Mouse (Mus musculus): ENCODE data around the gene Gm5426. TPM values are rescaled to one million over a fixed set of nuclear protein-coding genes. Genes with fewer than 3 reads are reported as not detected.
"Not testable (repeated sequence)": the region's sequence is repeated elsewhere in the genome, so short reads cannot be mapped to it uniquely, and the experiment has no call there.

Gene Gm5426
- polyA plus RNA-seq (2012; ENCODE audit: insufficient read depth, low replicate concordance): not detected in 2 replicates

- H3K36me3 ChIP-seq (replicated peaks; ENCODE audit: low read length); H3K9me3 ChIP-seq; H3K27me3 ChIP-seq (replicated peaks); H3K4me3 ChIP-seq (replicated peaks): not testable (repeated sequence)
- peaks cover 42% of the 10 kb centered on the region for H3K4me1 ChIP-seq
Observed at GRCm38 (mm10) chr10:96136451-96136850, at the start of gene Gm5426. TSS of gene Gm5426 (plus strand) at chr10:96136603.

DNA sequence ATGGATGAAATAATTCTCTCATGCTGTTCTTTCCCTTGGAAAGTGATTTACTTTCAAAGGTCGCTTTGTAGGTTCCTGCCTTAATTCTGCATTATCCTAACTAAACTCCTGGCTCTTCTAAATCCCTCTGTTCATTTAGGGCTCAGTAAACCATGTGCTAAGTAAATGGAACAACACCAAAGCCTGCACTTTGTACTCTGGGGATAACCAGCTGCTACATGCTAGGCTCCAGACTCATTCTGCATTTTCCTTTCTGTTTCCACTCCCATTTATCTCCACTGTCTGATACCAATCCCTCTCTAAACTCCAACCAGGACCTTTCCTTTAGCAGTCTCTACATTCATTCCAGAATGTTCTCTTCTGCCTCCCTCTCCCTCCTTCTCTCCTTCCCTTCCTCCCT, 46.7 kb upstream of the Gm5426 start:
- TF ChIP-seq GATA1 (IDR thresholded peaks at IDR 0.05; ENCODE audit: borderline replicate concordance, low read length) (no peak), FLI1 (IDR thresholded peaks at IDR 0.05; ENCODE audit: low read length) (no peak)
- H3K27me3 ChIP-seq (replicated peaks): no peaks in the 10 kb centered on the region
- H3K4me3 ChIP-seq (replicated peaks): no peak overlapping the region

GRCm38 (mm10) chr10:96090388-96090787, 46.0 kb upstream of the Gm5426 start:
- H3K4me1 ChIP-seq: peaks cover 31% of the 10 kb centered on the region
- H3K9me3 ChIP-seq: no peaks in the 10 kb centered on the region
- TF ChIP-seq GATA1 (IDR thresholded peaks at IDR 0.05; ENCODE audit: borderline replicate concordance, low read length) (no peak), FLI1 (IDR thresholded peaks at IDR 0.05; ENCODE audit: low read length) (no peak)
- H3K4me3 ChIP-seq (replicated peaks): no peak overlapping the region
- no peaks in the 10 kb centered on the region for H3K27me3 ChIP-seq (replicated peaks)
- H3K36me3 ChIP-seq (replicated peaks; ENCODE audit: low read length): no peaks in the 10 kb centered on the region

More for the DNA sequence above, 46.7 kb upstream of the Gm5426 start:
- Histone ChIP-seq H3K4me1 (peaks cover 24% of the 10 kb centered on the region), H3K36me3 (replicated peaks; ENCODE audit: low read length) (no peaks in the 10 kb centered on the region), H3K9me3 (no peaks in the 10 kb centered on the region)

DNA sequence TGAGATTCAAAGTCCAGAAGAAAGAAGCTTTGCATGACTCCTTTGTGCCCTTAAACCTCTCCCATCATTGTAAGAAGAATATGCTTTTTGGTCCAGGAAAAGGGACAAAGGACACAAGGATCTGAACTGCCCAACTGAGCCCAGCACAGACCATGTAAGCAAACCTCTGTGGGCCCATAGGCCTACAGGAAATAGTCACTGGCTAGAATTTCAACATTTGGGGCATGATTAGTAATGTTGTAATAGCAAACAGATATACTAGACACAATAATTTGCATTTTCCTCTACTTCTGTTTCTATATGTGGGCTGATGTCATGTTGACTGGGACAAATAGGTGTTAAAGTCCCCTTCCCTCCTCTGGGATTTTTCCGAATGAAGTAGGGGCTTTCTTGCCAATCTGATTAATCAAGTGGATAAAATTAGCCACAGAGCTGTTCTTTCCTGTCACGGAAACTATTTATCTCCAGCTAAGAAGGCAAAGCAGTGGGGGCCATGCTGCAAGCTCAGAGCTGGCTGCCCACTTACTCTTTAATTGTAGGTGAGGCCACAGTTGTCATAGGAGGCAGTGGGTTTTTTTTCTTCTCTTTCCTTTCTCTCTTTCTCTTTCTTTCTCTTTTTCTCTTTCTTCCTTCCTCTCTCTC, 42.4 kb upstream of the Gm5426 start:
- no peaks in the 10 kb centered on the region for H3K9me3 ChIP-seq
- no peaks in the 10 kb centered on the region for H3K36me3 ChIP-seq (replicated peaks; ENCODE audit: low read length)
- H3K4me3 ChIP-seq (replicated peaks): no peak overlapping the region
- no peaks in the 10 kb centered on the region for H3K27me3 ChIP-seq (replicated peaks)
- H3K4me1 ChIP-seq: peaks cover 37% of the 10 kb centered on the region
- no peak for TF ChIP-seq GATA1 (IDR thresholded peaks at IDR 0.05; ENCODE audit: borderline replicate concordance, low read length)
- no peak for TF ChIP-seq FLI1 (IDR thresholded peaks at IDR 0.05; ENCODE audit: low read length)

DNA sequence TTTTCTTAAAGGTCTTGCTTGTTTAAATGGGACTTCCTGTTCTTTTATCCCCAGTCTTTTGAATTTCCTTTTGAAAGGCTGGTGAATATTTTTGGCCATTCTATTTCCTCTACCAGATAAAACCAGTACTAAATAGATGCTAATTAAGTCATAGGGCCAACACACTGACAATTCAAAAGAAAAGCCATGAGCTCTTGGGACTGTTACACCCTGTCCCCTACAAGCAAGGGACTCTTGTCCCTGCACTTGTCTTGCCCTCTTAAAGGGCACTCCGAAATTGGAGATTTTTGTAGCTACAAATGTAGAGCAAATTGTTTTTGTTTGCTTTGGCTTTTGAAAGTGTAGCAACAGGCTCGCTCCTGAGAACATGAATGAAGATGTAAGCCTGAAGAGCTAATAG, 41.8 kb upstream of the Gm5426 start:
- peaks cover 37% of the 10 kb centered on the region for H3K4me1 ChIP-seq
- no peak for TF ChIP-seq FLI1 (IDR thresholded peaks at IDR 0.05; ENCODE audit: low read length)
- no peak for TF ChIP-seq GATA1 (IDR thresholded peaks at IDR 0.05; ENCODE audit: borderline replicate concordance, low read length)
- no peaks in the 10 kb centered on the region for H3K27me3 ChIP-seq (replicated peaks)
- H3K36me3 ChIP-seq (replicated peaks; ENCODE audit: low read length): no peaks in the 10 kb centered on the region
- no peak overlapping the region for H3K4me3 ChIP-seq (replicated peaks)
- H3K9me3 ChIP-seq: no peaks in the 10 kb centered on the region

DNA sequence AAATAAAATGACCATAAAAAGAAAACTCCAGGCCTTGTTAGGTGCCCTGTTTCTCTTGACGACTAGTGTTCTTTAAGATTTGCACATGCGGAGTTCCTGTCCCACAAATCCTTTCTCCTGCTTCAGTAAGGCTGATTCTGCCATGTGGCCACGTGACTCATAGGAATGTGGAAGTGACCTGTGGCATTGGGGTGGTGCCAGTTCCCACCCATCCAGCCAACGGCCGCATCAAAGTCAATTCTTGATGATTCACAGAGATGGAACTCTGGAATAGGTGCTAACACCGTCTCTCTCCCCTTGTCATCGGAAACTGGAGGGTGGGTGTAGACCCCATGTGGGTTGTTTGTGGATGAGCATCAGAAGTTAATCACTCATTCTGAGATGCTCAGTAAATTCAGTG, 39.7 kb upstream of the Gm5426 start:
- no peaks in the 10 kb centered on the region for H3K27me3 ChIP-seq (replicated peaks)
- peaks cover 36% of the 10 kb centered on the region for H3K4me1 ChIP-seq
- H3K9me3 ChIP-seq: no peaks in the 10 kb centered on the region
- TF ChIP-seq FLI1 (IDR thresholded peaks at IDR 0.05; ENCODE audit: low read length) (no peak), GATA1 (IDR thresholded peaks at IDR 0.05; ENCODE audit: borderline replicate concordance, low read length) (no peak)
- H3K36me3 ChIP-seq (replicated peaks; ENCODE audit: low read length): no peaks in the 10 kb centered on the region
- H3K4me3 ChIP-seq (replicated peaks): no peak overlapping the region

GRCm38 (mm10) chr10:96101035-96101434, 35.4 kb upstream of the Gm5426 start:
- no peak overlapping the region for H3K4me3 ChIP-seq (replicated peaks)
- peaks cover 8% of the 10 kb centered on the region; the same call in 1 of the 2 replicates for H3K4me1 ChIP-seq
- no peak for TF ChIP-seq FLI1 (IDR thresholded peaks at IDR 0.05; ENCODE audit: low read length)
- no peak for TF ChIP-seq GATA1 (IDR thresholded peaks at IDR 0.05; ENCODE audit: borderline replicate concordance, low read length)

DNA sequence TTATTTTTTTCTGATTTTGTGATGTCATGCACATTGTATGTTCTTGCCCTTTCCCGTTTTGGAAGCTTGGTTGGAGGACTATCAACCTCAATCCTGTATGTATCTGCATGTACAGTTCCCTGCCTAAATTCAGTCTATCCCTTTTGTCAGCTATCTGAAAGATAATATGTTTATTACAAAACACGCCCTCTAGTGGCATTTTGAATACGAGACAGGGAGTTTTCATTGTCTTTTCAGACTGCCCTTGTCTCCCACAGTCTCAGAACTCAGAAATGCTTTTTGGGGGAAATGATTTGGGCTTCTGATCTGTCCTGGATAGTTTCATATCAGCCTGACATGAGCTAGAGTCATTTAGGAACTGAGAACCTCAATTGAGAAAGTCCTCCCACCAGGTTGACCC, 32.2 kb upstream of the Gm5426 start:
- no peaks in the 10 kb centered on the region for H3K27me3 ChIP-seq (replicated peaks)
- peaks cover 12% of the 10 kb centered on the region; the same call in 1 of the 2 replicates for H3K4me1 ChIP-seq
- H3K36me3 ChIP-seq (replicated peaks; ENCODE audit: low read length): no peaks in the 10 kb centered on the region
- no peak for TF ChIP-seq FLI1 (IDR thresholded peaks at IDR 0.05; ENCODE audit: low read length)
- no peak for TF ChIP-seq GATA1 (IDR thresholded peaks at IDR 0.05; ENCODE audit: borderline replicate concordance, low read length)
- no peaks in the 10 kb centered on the region for H3K9me3 ChIP-seq
- no peak overlapping the region for H3K4me3 ChIP-seq (replicated peaks)

More at GRCm38 (mm10) chr10:96101035-96101434, 35.4 kb upstream of the Gm5426 start:
- H3K36me3 ChIP-seq (replicated peaks; ENCODE audit: low read length): no peaks in the 10 kb centered on the region
- no peaks in the 10 kb centered on the region for H3K27me3 ChIP-seq (replicated peaks)
- no peaks in the 10 kb centered on the region for H3K9me3 ChIP-seq

DNA sequence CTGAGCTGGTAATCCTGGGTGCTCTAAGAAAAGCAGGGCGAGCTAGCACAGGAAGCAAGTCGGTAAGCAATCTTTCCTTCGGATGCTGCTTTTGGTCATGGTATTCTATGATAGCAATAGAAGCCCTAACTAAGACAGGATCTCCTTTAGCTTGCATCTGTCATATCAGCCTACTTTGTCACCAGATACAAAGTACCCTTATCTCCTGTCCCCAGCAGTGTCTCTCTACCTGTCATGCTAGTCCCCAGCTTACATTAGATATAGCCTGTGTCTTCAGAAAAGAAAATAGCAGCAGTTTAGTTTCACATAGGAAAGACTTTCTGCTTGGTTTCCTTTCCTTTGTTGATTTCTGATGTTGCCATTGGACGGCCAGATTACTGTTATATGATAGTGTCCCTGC, 31.8 kb upstream of the Gm5426 start:
- H3K4me1 ChIP-seq: peaks cover 12% of the 10 kb centered on the region; the same call in 1 of the 2 replicates
- H3K9me3 ChIP-seq: no peaks in the 10 kb centered on the region
- H3K27me3 ChIP-seq (replicated peaks): no peaks in the 10 kb centered on the region
- no peak overlapping the region for H3K4me3 ChIP-seq (replicated peaks)
- no peaks in the 10 kb centered on the region for H3K36me3 ChIP-seq (replicated peaks; ENCODE audit: low read length)
- TF ChIP-seq FLI1 (IDR thresholded peaks at IDR 0.05; ENCODE audit: low read length) (no peak), GATA1 (IDR thresholded peaks at IDR 0.05; ENCODE audit: borderline replicate concordance, low read length) (no peak)

DNA sequence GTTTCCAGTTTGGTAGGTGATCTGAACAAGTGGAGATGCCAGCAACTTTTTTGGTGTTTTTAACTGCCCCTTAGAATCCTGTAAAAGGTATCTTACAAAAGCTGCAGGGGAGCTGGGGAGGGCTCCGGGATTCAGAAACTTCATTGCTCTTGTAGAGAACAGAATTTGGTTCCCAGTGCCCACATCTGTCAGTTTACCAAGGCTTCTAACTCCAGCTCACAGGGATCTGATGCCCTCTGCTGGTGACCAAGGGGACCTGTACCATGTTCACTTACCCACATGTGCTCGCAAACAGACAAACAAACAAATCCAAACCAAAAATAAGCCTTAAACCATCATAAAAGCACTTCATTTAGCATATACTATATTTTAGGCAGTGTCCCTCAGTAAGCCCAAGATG, 31.3 kb upstream of the Gm5426 start:
- Histone ChIP-seq H3K4me1 (peaks cover 12% of the 10 kb centered on the region; the same call in 1 of the 2 replicates), H3K27me3 (replicated peaks) (no peaks in the 10 kb centered on the region), H3K36me3 (replicated peaks; ENCODE audit: low read length) (no peaks in the 10 kb centered on the region), H3K9me3 (no peaks in the 10 kb centered on the region), H3K4me3 (replicated peaks) (no peak overlapping the region)
- no peak for TF ChIP-seq GATA1 (IDR thresholded peaks at IDR 0.05; ENCODE audit: borderline replicate concordance, low read length)
- no peak for TF ChIP-seq FLI1 (IDR thresholded peaks at IDR 0.05; ENCODE audit: low read length)
